Mouse (Mus musculus) CH12.LX (cell line): Measurements from ENCODE around the gene Atp8a2. TPM values are rescaled to one million over a fixed set of nuclear protein-coding genes. Genes with fewer than 3 reads are reported as not detected.
"Not testable (repeated sequence)": the region's sequence is repeated elsewhere in the genome, so short reads cannot be mapped to it uniquely, and the experiment has no call there.

Experiments used
- DNase-seq: peaks from one replicate; pipeline ENCODE4 v3.0.0-alpha.2; 2013; ENCODE audit errors: extremely low read depth
- H3K27ac ChIP-seq: 2 replicates; pipeline ENCODE4 v1.5.1; 2012; ENCODE audit warnings: low read depth, mild to moderate bottlenecking, control low read depth, moderate library complexity; ENCODE audit not compliant: insufficient read depth
- H3K27me3 ChIP-seq: replicated peaks from 2 replicates; pipeline ENCODE3; 2012; ENCODE audit warnings: inconsistent platforms
- H3K36me3 ChIP-seq, 2 experiments: replicated peaks in 1 of 2; 2 replicates each; pipeline versions ENCODE3 to v1.6.1; 2012; ENCODE audit warnings: inconsistent platforms in 1 of 2, low read length in 1 of 2, mild to moderate bottlenecking in 1 of 2, mixed read lengths in 1 of 2, moderate library complexity in 1 of 2; ENCODE audit not compliant: control insufficient read depth in 1 of 2, insufficient read depth in 1 of 2
- H3K4me1 ChIP-seq, 2 experiments: 2 replicates each; pipeline ENCODE4 v1.6.1; 2012; ENCODE audit warnings: inconsistent platforms in 1 of 2, moderate library complexity in 1 of 2; ENCODE audit not compliant: insufficient read depth in 2 of 2, control insufficient read depth in 1 of 2
- H3K4me2 ChIP-seq: 2 replicates; pipeline ENCODE4 v1.6.1; 2012; ENCODE audit warnings: low read depth, mild to moderate bottlenecking, control low read depth; ENCODE audit not compliant: poor library complexity, insufficient read depth, severe bottlenecking
- H3K4me3 ChIP-seq, 3 experiments: fragments of 150-350 bp in 1 of 3; sonication (generic) in 1 of 3; replicated peaks in 1 of 3; 2 replicates each; pipeline versions ENCODE3 to v1.5.1; 2011 to 2012; ENCODE audit warnings: low read depth in 2 of 3, low read length in 2 of 3, mild to moderate bottlenecking in 2 of 3, moderate library complexity in 2 of 3, control low read depth in 1 of 3, improper control_type of control experiment in 1 of 3, inconsistent platforms in 1 of 3, mixed read lengths in 1 of 3; ENCODE audit not compliant: poor library complexity in 1 of 3
- H3K79me2 ChIP-seq: replicated peaks from 2 replicates; pipeline ENCODE4 v1.6.1; 2012; ENCODE audit warnings: mild to moderate bottlenecking, moderate library complexity; ENCODE audit not compliant: control insufficient read depth, poor library complexity, insufficient read depth, severe bottlenecking; ENCODE audit errors: extremely low read depth
- H3K9ac ChIP-seq: 2 replicates; pipeline ENCODE4 v1.6.1; 2012; ENCODE audit warnings: low read depth, mild to moderate bottlenecking, control low read depth, moderate library complexity; ENCODE audit not compliant: insufficient read depth
- H3K9me3 ChIP-seq: replicated peaks from 2 replicates; pipeline ENCODE3; 2012; ENCODE audit warnings: low read length, inconsistent platforms, mixed read lengths
- CHD1 ChIP-seq: IDR thresholded peaks from 2 replicates; pipeline ENCODE4 v1.6.1; 2012; ENCODE audit warnings: low read depth, low read length, improper control_type of control experiment, inconsistent platforms
- CHD2 ChIP-seq: IDR thresholded peaks from 2 replicates; pipeline ENCODE4 v1.6.1; 2011; ENCODE audit warnings: low read length, improper control_type of control experiment
- E2F4 ChIP-seq: IDR thresholded peaks from 2 replicates; pipeline ENCODE4 v1.6.1; 2011; ENCODE audit warnings: low read depth, low read length, improper control_type of control experiment; ENCODE audit not compliant: insufficient replicate concordance
- ETS1 ChIP-seq: conservative IDR thresholded peaks from 2 replicates; pipeline ENCODE4 v1.6.1; 2012; ENCODE audit warnings: low read depth, mild to moderate bottlenecking, inconsistent platforms, low read length, improper control_type of control experiment, moderate library complexity
- IRF4 ChIP-seq: IDR thresholded peaks from 2 replicates; pipeline ENCODE4 v1.6.1; 2014; ENCODE audit warnings: low read depth, mild to moderate bottlenecking, inconsistent platforms, low read length, improper control_type of control experiment
- JUN ChIP-seq: IDR thresholded peaks from 2 replicates; pipeline ENCODE4 v1.6.1; 2011; ENCODE audit warnings: low read depth, mild to moderate bottlenecking, low read length, improper control_type of control experiment, moderate library complexity; ENCODE audit not compliant: insufficient read depth
- MAFK ChIP-seq: IDR thresholded peaks from 2 replicates; pipeline ENCODE4 v1.6.1; 2011; ENCODE audit warnings: low read length, improper control_type of control experiment; ENCODE audit not compliant: insufficient replicate concordance
- MEF2A ChIP-seq: IDR thresholded peaks from 2 replicates; pipeline ENCODE4 v1.6.1; 2014; ENCODE audit warnings: low read depth, mild to moderate bottlenecking, inconsistent platforms, low read length, improper control_type of control experiment, borderline replicate concordance
- NRF1 ChIP-seq: IDR thresholded peaks from 2 replicates; pipeline ENCODE4 v1.6.1; 2014; ENCODE audit warnings: low read depth, mild to moderate bottlenecking, inconsistent platforms, low read length, improper control_type of control experiment, moderate library complexity
- PAX5 ChIP-seq: IDR thresholded peaks from 2 replicates; pipeline ENCODE4 v1.6.1; 2012; ENCODE audit warnings: low read length, inconsistent platforms, mixed read lengths
- POLR2A ChIP-seq: IDR thresholded peaks from 2 replicates; pipeline ENCODE4 v1.6.1; 2011; ENCODE audit warnings: low read depth, mild to moderate bottlenecking, improper control_type of control experiment, low read length
- POLR2AphosphoS2 ChIP-seq: IDR thresholded peaks from 2 replicates; pipeline ENCODE4 v1.6.1; 2011; ENCODE audit warnings: low read depth, low read length, improper control_type of control experiment
- TBP ChIP-seq: conservative IDR thresholded peaks from 2 replicates; pipeline ENCODE4 v1.6.1; 2011; ENCODE audit warnings: low read depth, low read length, improper control_type of control experiment
- UBTF ChIP-seq: IDR thresholded peaks from 2 replicates; pipeline ENCODE4 v1.6.1; 2012; ENCODE audit warnings: low read depth, mild to moderate bottlenecking, inconsistent platforms, low read length, improper control_type of control experiment, moderate library complexity
- ZC3H11A ChIP-seq: IDR thresholded peaks from 2 replicates; pipeline ENCODE4 v1.6.1; 2012; ENCODE audit warnings: low read depth, mild to moderate bottlenecking, inconsistent platforms, low read length, improper control_type of control experiment
- dilution Hi-C: fragments of 300-500 bp; cut with MboI; formaldehyde crosslinking; loops from 2 replicates; pipeline ENCODE4 v1.14.3; 2020; ENCODE audit warnings: low sequenced_read_pairs; ENCODE audit not compliant: extremely low pct_unique_long_range_greater_than_20kb, extremely low pct_ligation_motif_present
- in situ Hi-C: fragments of 300-500 bp; cut with MboI; formaldehyde crosslinking; loops from 3 replicates; pipeline ENCODE4 v1.14.3; 2019; ENCODE audit warnings: low sequenced_read_pairs, low pct_ligation_motif_present, low pct_unique_long_range_greater_than_20kb, mixed read lengths
- polyA plus RNA-seq: library from polyadenylated mRNA; unstranded; fragments of >175 nt; gene quantifications from 2 replicates; pipeline ENCODE4 v1.2.1, GENCODE M21; 2012; ENCODE audit warnings: low read depth; ENCODE audit not compliant: insufficient read length
- total RNA-seq, 2 experiments: library from RNA; depleted of rRNA; stranded (reverse); fragments of 300-350 nt in 1 of 2; fragments of >200 nt in 1 of 2; gene quantifications; 2 replicates each; pipeline ENCODE4 v1.2.3; 2012 to 2014

Gene Atp8a2
- total and polyA plus RNA-seq, 3 experiments = 0.15 to 0.29 (median 0.21) TPM

DNA sequence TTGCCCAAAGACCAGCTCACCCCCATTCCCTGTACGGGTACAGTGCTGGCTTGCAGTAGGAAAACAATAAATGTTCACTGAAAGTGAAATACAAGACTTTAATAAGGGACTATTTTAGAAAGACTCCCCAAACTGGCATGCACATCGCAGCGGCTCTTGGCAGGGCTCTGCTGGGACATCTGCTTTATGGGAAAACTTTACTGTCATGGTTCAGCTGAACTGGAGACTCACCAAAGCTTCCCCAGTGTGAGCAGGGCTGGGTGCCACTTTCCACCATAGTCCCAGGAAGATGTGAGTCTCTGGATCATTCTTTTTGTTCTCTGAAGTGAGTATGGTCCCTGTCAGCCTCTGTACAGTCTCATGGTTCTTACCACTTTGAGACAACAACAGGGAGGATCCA is 475.6 kb downstream of the Atp8a2 start:
- H3K79me2 ChIP-seq = no peaks in the 10 kb centered on the region
- dilution Hi-C loops = no loop called here
- H3K27ac ChIP-seq = no peak overlapping the region
- H3K36me3 ChIP-seq = no peaks in the 10 kb centered on the region
- peaks cover 3 to 12% of the 10 kb centered on the region in 2 experiments; a peak in 2 of 4 replicates for H3K4me1 ChIP-seq
- in situ Hi-C loops = no loop called here
- no peaks in the 10 kb centered on the region for H3K27me3 ChIP-seq
- TF ChIP-seq ETS1 = no peak
- TF ChIP-seq, all 38 proteins: peak for 0
- H3K9ac ChIP-seq = no peak overlapping the region
- no peak overlapping the region for H3K4me3 ChIP-seq
- no peaks in the 10 kb centered on the region for H3K9me3 ChIP-seq
- H3K4me2 ChIP-seq = no peak overlapping the region
- DNase-seq = no peak

DNA sequence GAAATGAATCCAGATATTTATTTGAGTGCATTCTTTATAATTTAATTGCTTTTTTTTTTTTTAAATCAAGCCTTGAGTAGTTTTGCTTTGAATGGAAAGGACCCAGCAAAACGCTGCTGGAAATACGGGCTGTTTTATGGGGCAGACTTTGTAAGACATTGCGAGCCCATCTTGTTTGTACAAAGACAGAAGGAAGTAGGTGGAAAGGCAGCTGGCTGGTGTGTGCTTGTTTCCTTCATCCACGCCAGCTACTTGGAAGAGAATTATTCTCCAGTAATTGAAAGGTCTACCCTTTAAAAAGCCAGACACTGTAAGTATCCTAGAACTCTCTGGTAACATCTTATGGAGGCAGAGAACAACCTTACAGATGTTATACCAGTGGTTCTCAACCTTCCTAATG is 476.6 kb downstream of the Atp8a2 start:
- H3K27me3 ChIP-seq = no peaks in the 10 kb centered on the region
- H3K9ac ChIP-seq = no peak overlapping the region
- H3K9me3 ChIP-seq = no peaks in the 10 kb centered on the region
- in situ Hi-C loops = no loop called here
- H3K4me2 ChIP-seq = no peak overlapping the region
- no peaks in the 10 kb centered on the region for H3K79me2 ChIP-seq
- H3K4me1 ChIP-seq = peaks cover 3 to 12% of the 10 kb centered on the region in 2 experiments; a peak in 2 of 4 replicates
- TF ChIP-seq MEF2A (no peak), POLR2A (no peak), TBP (no peak), PAX5 (no peak), JUN (no peak), POLR2AphosphoS2 (no peak), E2F4 (no peak), CHD1 (no peak), CHD2 (no peak), NRF1 (no peak), IRF4 (no peak), MAFK (no peak), UBTF (no peak), ETS1 (no peak), ZC3H11A (no peak)
- no peak for DNase-seq
- dilution Hi-C loops = no loop called here
- no peaks in the 10 kb centered on the region for H3K36me3 ChIP-seq
- no peak overlapping the region for H3K27ac ChIP-seq
- no peak overlapping the region for H3K4me3 ChIP-seq

DNA sequence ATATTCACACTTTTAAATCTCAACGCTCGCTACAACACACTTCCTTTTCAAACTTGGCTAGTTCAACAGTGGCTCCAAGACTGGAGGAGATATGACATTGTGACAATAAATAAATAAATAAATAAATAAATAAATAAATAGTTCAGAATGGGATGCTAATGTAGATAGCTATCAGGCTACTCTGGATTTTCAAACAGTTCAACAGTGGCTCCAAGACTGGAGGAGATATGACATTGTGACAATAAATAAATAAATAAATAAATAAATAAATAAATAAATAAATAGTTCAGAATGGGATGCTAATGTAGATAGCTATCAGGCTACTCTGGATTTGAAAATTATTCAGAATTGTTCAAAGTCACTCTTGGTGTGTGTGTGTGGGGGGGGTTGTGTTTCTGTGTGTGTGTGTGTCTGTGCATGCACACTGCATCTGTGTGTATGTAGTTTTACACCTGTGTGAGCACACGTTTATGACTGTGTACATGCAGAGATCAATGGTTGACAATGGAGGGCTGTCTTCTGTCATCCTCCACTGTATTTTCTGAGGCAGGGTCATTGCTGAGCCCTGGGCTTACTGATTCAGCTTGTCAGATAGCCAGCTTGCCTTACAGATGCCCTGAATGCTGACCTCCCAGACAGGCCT is 480.4 kb downstream of the Atp8a2 start:
- DNase-seq, H3K79me2 ChIP-seq, H3K27ac ChIP-seq, H3K4me1 ChIP-seq, H3K36me3 ChIP-seq, in situ Hi-C loops, H3K4me3 ChIP-seq, dilution Hi-C loops, H3K9me3 ChIP-seq, H3K4me2 ChIP-seq, H3K9ac ChIP-seq, H3K27me3 ChIP-seq: not testable (repeated sequence)
